In the genomic region with DNA sequence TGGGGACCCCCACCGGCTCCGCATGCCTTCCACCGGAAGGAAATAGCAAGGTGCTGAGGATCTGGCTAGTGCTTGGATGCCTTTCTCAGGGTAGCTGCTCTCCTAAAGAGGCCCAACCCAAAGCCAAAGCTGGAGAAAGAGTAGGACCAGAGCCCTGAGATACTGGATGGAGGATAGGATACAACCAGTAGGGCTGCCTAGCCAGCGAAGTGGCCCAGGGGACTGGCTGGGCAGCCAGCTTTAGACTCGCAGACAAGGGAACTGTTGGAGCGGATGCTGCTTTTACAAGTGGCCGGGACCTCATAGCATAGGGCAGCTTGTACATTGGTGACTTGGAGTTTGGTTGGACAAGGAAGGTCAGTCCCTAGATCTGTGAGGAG, we compare ENCODE assay signal across 8 mouse cellular contexts. TPM values are rescaled to one million over a fixed set of nuclear protein-coding genes. Genes with fewer than 3 reads are reported as not detected.
DNase-seq lines count a peak whose midpoint lies in the region; ATAC-seq and TF ChIP-seq lines count a peak whose summit lies in the region.

No protein-coding gene starts in this region.

- peaks cover 15% of the 10 kb centered on the region for H3K4me1 ChIP-seq in heart, embryonic 15.5 days (replicated peaks)
- H3K4me1 ChIP-seq in bone marrow macrophage, adult 2 months (ENCODE audit: control insufficient read depth, insufficient read depth, low read length), result peaks cover 30% of the 10 kb centered on the region
- peaks cover 12% of the 10 kb centered on the region for H3K4me1 ChIP-seq in hindbrain, embryonic 13.5 days (replicated peaks)
- H3K4me1 ChIP-seq in midbrain, embryonic 12.5 days, result peaks cover 10% of the 10 kb centered on the region

- H3K27ac ChIP-seq in heart, embryonic 15.5 days, result no peak overlapping the region
- H3K27ac ChIP-seq in bone marrow macrophage, adult 2 months (ENCODE audit: insufficient read depth, low read depth, low read length), result no peak overlapping the region
- no peak overlapping the region for H3K27ac ChIP-seq in hindbrain, embryonic 13.5 days
- H3K27ac ChIP-seq in midbrain, embryonic 12.5 days (replicated peaks), result no peak overlapping the region

- H3K27me3 ChIP-seq in heart, embryonic 15.5 days, result peaks cover 30% of the 10 kb centered on the region
- H3K27me3 ChIP-seq in hindbrain, embryonic 13.5 days, result peaks cover 46% of the 10 kb centered on the region
- H3K27me3 ChIP-seq in midbrain, embryonic 12.5 days, result peaks cover 45% of the 10 kb centered on the region

- no peak for DNase-seq in heart, adult 8-10 months (ENCODE audit: low spot score)
- DNase-seq in ovary, postnatal 14 days (ENCODE audit: low spot score), result no peak
- DNase-seq in cerebellum, adult 18-20 months, result no peak
- no peak for DNase-seq in spleen, postnatal 36 days (ENCODE audit: low spot score in 2 of 2)

- peak overlapping the region; percentile 92 for H3K4me2 ChIP-seq in heart, embryonic 15.5 days
- peak overlapping the region; percentile 85 for H3K4me2 ChIP-seq in hindbrain, embryonic 13.5 days
- H3K4me2 ChIP-seq in midbrain, embryonic 12.5 days (replicated peaks), result peak overlapping the region; percentile 83

- H3K4me3 ChIP-seq in heart, embryonic 15.5 days, result peak overlapping the region; percentile 53
- peak overlapping the region; percentile 62 for H3K4me3 ChIP-seq in bone marrow macrophage, adult 2 months (ENCODE audit: insufficient read depth, low read length)
- H3K4me3 ChIP-seq in hindbrain, embryonic 13.5 days, result peak overlapping the region; percentile 47
- H3K4me3 ChIP-seq in midbrain, embryonic 12.5 days, result 0 out of 2 replicates have a peak overlapping the region, but pooled peaks have one; percentile 47

- no peaks in the 10 kb centered on the region for H3K9me3 ChIP-seq in heart, embryonic 15.5 days (replicated peaks)
- H3K9me3 ChIP-seq in hindbrain, embryonic 13.5 days, result no peaks in the 10 kb centered on the region
- H3K9me3 ChIP-seq in midbrain, embryonic 12.5 days, result no peaks in the 10 kb centered on the region

- H3K9ac ChIP-seq in heart, embryonic 15.5 days, result peak overlapping the region; percentile 58
- peak overlapping the region; percentile 70; the same call in 1 of the 2 replicates for H3K9ac ChIP-seq in hindbrain, embryonic 13.5 days
- peak overlapping the region; percentile 65; the same call in 1 of the 2 replicates for H3K9ac ChIP-seq in midbrain, embryonic 12.5 days (replicated peaks)

- 75% methylated on average over 7 of the region's 7 CpGs for WGBS in heart, embryonic 15.5 days
- WGBS in hindbrain, embryonic 13.5 days, result 69% methylated on average over 7 of the region's 7 CpGs
- 71% methylated on average over 7 of the region's 7 CpGs for WGBS in midbrain, embryonic 12.5 days

- TF ChIP-seq POLR2A in bone marrow macrophage, adult 2 months (IDR thresholded peaks at IDR 0.05; ENCODE audit: borderline replicate concordance, low read depth, low read length), result no peak

- ATAC-seq in heart, embryonic 15.5 days (replicated peaks; ENCODE audit: insufficient number of reproducible peaks, insufficient read depth, low FRiP score, low read depth), result no peak
- no peak for ATAC-seq in hindbrain, embryonic 13.5 days (ENCODE audit: low FRiP score)
- ATAC-seq in midbrain, embryonic 12.5 days (ENCODE audit: low FRiP score, low read depth), result no peak

- TF ChIP-seq CTCF in bone marrow macrophage, adult 2 months (IDR thresholded peaks at IDR 0.05; ENCODE audit: low read depth, low read length), result no peak

- no peaks in the 10 kb centered on the region for H3K36me3 ChIP-seq in heart, embryonic 15.5 days
- H3K36me3 ChIP-seq in hindbrain, embryonic 13.5 days, result no peaks in the 10 kb centered on the region
- no peaks in the 10 kb centered on the region for H3K36me3 ChIP-seq in midbrain, embryonic 12.5 days

RNA-seq across cellular contexts. Expression of a gene that starts 0.8 kb away (rescaled TPM):
- 2.7 and 5.9 TPM in 2 replicates for polyA plus RNA-seq in heart, embryonic 15.5 days (2015; fragmentation: Nextera tagmentation; extraction: Ambion mirVana)
- 1 to 10 TPM; 3.1 to 5.0 (median 4.2) TPM for total RNA-seq in heart, adult 8-10 months (2022)
- polyA plus RNA-seq in bone marrow macrophage, adult 2 months (2012; ENCODE audit: insufficient read depth, insufficient read length, missing spikeins), result 145 and 146 TPM in 2 replicates
- polyA plus RNA-seq in hindbrain, embryonic 13.5 days (2015; fragmentation: Nextera tagmentation; extraction: Ambion mirVana), result 2.3 and 2.7 TPM in 2 replicates
- 2.5 and 2.9 TPM in 2 replicates for polyA plus RNA-seq in midbrain, embryonic 12.5 days (2016; fragmentation: Nextera tagmentation; extraction: Ambion mirVana)

Comparison
In these comparisons a context has a peak if more than half of its experiments do, and no peak if none do; other contexts are left out.
1. RNA of a gene that starts 0.8 kb away (polyA plus RNA-seq): 145 to 146 TPM in bone marrow macrophage, adult 2 months; 2.5 to 2.9 TPM in midbrain, embryonic 12.5 days, 2.7 to 5.9 TPM in heart, embryonic 15.5 days and 2.3 to 2.7 TPM in hindbrain, embryonic 13.5 days; every median in the first group is over 10 times any median in the second.
2. Peak in every context shown above with its lines, with median percentiles within 50 percentile points of each other: H3K4me2 ChIP-seq, H3K4me3 ChIP-seq and H3K9ac ChIP-seq.